Mouse (Mus musculus) A20 (cell line): ENCODE data around the gene Ubqln5.

Experiments
- DNase-seq: peaks from one replicate; pipeline ENCODE4 v3.0.0-alpha.2; 2011; ENCODE audit warnings: low read depth, low spot score

The Ubqln5 gene

DNA sequence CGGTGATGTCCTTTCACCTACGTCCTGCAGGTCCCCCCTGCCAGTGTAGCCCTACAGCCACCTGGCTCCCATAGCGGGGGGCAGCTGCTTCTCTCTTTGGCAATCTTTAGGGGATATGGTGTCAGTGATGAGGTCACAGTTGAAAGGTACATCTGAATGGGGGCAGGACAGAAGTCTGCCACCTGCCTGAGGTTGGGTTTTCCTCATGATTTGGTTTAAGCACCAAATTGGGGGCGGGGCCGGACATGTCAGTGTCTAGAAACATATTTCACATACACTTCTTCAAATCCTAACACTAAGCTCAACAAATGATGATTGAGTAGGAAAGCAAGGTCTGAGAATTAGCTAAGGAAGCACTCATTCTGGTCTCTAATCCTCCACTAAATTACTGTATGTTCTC, at the start of gene Ubqln5:
Gene Ubqln5, minus strand, starts transcription at position 101 of the 400 bp plus-strand sequence.
- DNase-seq, result no peak

DNA sequence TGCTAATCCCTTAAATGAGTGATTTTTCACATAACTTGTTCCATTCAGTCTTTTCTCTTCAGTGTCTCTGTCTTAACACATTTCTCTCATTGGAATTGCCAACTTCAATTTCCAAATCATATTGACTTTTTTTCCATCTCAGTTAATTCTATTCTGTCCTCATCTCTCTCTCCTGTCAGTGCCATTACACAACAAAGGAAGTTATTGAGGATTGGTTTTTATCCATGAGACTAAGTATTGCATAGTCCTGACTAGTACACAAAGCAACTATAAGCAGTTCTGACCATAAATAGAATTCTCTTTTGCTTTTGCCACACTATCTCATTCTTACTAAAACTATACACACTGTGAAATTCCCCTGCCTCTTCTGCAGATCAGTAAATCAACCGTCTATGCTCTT, 49.4 kb upstream of the Ubqln5 start:
- no peak for DNase-seq

DNA sequence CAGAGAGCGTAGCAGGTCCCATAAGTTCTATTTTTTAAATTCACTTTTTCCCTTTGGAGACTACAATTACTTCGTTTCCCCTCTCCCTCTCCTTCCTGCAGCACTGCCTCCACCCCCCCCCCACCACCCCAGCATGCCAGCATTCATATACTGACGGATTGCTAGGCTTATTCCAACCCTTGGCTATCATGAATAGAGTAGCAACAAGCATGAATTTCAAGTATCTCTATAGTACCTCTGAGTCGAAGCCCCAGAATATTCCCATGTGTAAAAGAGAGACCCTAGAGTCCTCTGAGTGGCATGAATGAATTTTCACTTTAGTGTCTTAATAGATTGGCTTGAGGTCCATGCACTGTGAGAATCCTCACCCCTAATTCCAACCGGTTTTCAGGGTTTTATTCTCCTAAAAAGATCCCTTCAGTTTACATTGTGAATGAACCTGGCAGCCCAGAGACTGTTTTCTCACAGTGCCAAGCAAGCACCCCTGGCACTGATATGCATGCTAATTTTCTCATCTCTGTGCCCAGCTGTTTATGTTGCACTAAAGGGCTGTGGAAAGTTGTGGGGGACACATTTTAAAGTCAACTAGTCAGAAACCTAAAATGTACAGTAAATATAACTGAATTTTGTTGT, 48.9 kb upstream of the Ubqln5 start:
- DNase-seq, result no peak

DNA sequence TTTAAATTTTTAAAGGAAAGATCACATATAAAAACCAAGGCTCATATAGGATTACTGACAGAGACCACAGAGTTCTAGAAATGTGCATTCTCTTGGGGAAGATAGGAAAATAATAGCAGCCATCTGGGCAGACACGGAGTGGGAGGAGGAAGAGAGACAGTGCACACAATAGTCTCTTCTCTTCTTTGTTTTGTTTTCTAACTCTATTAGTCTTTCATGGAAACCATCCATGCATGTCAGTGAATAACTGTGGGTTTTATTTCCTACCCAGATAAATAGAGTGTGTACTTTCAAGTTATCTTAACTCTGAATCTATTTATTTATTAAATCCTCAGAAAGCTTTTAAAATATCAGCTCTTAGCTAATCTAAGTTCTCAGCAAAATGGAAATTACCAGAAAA, 45.5 kb upstream of the Ubqln5 start:
- no peak for DNase-seq

DNA sequence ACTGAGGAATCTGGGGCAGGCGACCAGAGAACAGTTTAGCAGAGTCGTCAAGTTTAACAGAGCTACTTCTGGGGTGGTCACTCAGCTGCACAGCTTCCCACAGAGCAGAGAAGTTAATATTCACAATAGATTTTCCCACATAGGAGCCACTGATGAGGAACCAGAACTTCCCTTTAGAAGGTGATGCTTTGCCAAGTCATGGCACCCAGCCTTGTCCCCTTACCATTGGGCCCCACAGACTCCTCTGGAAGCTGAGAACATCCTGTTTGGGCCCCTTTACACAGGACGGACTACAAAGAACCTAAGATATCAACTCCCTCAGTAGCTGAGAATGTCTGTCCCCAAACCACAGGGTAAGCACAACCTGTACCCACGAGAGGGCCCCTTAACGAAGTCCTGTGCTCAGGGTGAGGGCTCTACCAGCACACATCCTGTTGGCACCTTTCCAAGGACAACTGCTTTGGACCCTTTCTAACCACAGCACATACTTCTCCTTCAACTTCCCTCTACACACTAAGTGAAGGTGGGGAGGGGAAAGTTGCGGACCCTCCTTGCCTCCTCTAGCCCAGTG, 40.1 kb upstream of the Ubqln5 start:
- no peak for DNase-seq

DNA sequence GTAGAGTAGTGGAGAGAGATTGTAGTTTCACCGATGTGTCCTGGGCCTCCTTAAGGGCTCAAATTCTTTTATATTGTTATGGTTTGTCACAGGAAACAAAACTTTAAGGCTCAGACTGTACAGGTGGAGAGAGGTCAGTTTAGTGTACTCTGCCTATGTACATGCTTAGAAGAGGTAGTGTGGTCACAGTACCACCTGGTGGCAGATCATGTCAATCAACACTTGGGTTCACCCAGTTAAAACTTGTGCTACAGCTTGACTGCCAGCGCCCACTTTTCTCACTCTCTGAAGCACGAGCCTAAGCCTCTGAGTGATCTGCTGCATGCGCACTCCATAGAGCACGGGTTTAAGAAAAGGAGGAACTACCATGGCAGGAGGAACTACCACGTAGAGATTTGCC, 37.5 kb upstream of the Ubqln5 start:
- DNase-seq, result no peak

DNA sequence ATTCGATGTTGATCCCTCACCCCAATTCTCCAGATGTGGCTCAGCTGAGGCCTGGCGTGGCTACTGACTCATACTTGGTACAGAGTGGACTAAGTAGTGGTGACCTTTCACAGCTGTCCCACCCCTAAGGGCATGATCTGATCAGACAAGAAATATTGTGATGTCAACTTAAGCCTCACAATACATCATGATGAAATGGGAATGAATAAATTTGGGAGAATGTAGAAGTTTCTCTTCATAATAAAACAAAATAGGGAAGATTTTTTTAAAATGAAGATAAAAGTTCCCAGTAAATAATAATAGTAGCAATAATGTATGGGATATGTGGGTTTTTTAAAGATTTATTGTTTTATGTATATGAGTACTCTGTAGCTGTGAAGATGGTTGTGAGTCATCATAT, 20.8 kb upstream of the Ubqln5 start, which contains the start of gene Ubqlnl:
Gene Ubqlnl, minus strand, starts transcription at position 101 of the 400 bp plus-strand sequence.
- no peak for DNase-seq

DNA sequence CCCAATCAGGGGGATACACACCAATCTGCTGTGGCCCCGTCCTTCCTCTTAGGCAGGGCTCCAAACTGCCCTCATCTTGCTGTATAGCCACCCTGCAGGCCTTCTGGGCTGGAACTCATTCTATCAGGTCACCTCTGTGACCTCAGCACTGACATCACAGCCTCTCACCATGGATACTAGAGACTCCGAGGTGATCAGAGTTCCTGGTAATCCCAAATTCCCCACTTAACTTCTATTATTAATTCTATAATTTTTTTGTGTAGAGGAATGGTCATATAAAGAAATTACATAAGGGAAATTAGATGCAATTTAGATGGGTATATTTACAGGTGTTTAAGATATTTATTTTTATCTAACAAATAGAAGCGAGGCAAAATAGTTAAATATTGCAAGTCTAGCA, 13.6 kb upstream of the Ubqln5 start, which contains the start of gene Ubqln3:
Gene Ubqln3, minus strand, starts transcription at position 101 of the 400 bp plus-strand sequence.
- DNase-seq, result no peak

DNA sequence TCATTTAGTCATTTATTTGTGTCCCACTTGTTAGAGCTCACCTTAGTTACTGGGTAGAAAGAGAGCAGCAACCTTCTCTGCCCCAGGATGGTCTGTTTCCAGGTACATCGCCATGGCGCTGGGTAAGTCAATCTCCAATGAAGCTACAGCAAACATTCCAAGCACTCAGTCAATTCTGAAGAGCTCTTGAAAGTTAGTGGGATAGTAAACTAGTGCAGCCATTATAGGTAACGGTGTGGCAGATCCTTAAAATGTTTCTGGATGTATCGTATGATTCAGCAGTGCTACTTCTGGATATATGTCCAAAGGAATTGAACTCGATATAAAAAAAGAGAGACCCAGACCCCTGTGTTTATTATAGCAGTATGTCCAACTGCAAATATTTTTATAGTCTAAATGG, 7.7 kb upstream of the Ubqln5 start, which contains the start of gene Olfr643:
Gene Olfr643, minus strand, starts transcription at position 101 of the 400 bp plus-strand sequence.
- no peak for DNase-seq

DNA sequence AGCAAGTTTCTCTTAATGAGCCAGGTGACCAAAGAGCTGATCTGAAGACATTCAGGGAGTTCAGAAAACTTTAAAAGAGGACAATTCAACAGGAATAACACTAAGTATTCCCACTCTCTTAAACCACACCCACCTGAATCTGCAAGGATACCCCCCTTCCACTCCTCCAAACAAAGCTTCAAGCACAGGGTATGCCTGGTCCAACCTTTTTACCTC, 25.0 kb downstream of the Ubqln5 start, which contains the start of gene Olfr646:
Gene Olfr646, plus strand, starts transcription at position 117 of the 216 bp plus-strand sequence.
- DNase-seq, result no peak

DNA sequence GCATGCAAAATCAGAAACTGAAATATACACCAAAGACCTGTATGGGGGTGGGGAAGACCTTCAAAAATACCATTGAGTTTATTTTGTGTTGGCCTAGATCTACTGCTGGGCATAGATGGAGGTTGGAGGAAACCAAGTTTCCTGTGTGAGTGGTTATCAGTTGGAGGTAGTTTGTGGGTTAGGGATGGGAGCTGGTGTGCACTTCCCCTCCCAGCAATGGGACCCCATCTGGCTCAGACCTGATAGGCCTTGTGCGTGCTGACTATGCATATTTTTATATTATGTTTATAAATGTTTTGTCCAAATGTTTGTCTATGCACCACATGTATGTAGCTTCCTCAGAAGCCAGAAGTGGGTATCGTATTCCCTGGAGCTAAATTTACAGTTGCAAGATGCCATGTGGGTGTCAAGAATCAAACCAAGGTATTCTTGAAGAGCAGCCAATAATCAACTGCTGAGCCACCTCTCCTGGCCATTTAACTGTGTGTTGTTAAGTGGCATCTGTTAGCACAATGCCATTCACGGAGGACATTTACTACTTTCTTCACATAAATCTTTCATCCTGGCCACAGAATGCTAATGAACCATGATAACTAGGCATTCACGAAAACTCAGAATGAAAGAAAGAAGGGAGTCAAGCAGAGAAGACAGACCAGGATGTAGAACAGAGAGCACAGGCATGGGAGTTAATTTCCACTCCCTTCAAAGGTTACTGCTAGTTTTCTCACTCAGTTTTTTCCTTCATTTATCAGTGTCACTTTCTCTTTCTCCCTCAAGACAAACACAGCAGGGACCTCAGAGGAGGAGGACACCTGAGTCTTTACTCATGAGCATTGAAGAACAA, 25.5 kb downstream of the Ubqln5 start:
- no peak for DNase-seq

DNA sequence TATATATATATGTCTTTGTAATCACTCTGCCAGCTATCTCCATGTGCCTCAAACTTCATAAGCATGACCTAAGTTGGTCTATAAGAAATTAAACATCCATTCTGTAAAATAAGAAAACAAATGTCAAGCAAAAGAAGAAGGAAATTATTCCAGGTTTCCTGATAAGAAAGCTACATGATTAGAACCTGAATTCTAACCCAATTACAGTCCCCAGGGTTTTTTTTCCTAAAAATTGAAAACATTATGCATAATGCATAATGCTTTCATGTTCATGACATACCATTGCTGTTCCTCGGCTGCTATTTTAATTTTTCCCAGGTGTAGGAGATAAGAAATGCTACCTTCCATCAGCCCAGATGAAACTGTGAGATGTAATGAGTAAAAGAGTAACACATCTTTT, 44.3 kb downstream of the Ubqln5 start, which contains the start of gene Olfr645:
Gene Olfr645, minus strand, starts transcription at position 101 of the 400 bp plus-strand sequence.
- no peak for DNase-seq
